Mouse (Mus musculus): ENCODE data around the gene Calcb. TPM values are rescaled to one million over a fixed set of nuclear protein-coding genes. Genes with fewer than 3 reads are reported as not detected.

Gene Calcb
- polyA plus RNA-seq, 1 experiment from 2014 or later = 0.18 TPM

DNA sequence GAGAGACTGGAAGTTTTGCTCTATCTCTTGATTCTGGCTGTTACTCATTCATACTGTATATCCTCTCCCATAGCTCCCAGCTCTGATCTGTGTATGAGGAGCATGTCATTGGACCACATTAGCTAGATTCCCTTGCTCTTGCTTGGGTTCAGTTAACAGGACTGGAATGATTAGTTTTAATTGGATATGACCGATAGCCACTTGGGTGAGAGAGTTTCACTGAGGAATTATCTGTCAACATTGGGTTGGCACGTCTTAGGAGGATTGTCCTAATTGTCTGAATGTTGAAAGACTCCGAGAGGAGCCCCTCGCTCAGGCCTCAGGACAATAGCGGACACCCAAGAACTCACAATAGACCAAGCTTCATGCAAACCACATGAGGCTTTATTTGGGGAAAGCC lies 17.8 kb downstream of the Calcb start:
- H3K4me3 ChIP-seq = no peak overlapping the region
- H3K9me3 ChIP-seq = no peaks in the 10 kb centered on the region
- H3K36me3 ChIP-seq (replicated peaks) = no peaks in the 10 kb centered on the region
- H3K27ac ChIP-seq = no peak overlapping the region
- H3K4me2 ChIP-seq = no peak overlapping the region
- H3K9ac ChIP-seq = no peak overlapping the region
- WGBS = 39% methylated on average over 5 of the region's 5 CpGs
- no peaks in the 10 kb centered on the region for H3K27me3 ChIP-seq (replicated peaks)
- H3K4me1 ChIP-seq = no peaks in the 10 kb centered on the region
- ATAC-seq (replicated peaks) = no peak

DNA sequence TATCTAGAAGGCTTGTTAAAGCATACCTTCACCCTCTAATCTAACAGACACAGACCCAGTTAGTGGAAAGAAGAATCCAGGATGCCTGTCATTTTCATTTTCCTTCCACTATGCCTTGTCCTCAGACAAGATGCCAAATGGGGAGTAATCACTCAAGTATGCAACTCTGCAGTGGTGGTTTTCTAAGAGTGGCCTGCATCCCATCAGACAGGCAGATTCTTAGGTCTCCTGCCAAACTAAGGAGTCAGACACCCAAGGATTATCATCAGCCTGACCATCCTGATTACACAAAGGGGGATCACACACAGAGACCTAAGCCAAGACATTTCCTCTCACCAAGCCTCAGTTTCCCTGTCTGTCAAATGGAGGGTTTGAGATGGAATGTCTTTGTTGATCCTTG lies 19.7 kb downstream of the Calcb start:
- no peak overlapping the region for H3K4me2 ChIP-seq
- H3K9me3 ChIP-seq = no peaks in the 10 kb centered on the region
- H3K4me1 ChIP-seq = no peaks in the 10 kb centered on the region
- no peak overlapping the region for H3K4me3 ChIP-seq
- no peaks in the 10 kb centered on the region for H3K36me3 ChIP-seq (replicated peaks)
- no peak overlapping the region for H3K9ac ChIP-seq
- no peaks in the 10 kb centered on the region for H3K27me3 ChIP-seq (replicated peaks)
- no peak overlapping the region for H3K27ac ChIP-seq
- no peak for ATAC-seq (replicated peaks)

DNA sequence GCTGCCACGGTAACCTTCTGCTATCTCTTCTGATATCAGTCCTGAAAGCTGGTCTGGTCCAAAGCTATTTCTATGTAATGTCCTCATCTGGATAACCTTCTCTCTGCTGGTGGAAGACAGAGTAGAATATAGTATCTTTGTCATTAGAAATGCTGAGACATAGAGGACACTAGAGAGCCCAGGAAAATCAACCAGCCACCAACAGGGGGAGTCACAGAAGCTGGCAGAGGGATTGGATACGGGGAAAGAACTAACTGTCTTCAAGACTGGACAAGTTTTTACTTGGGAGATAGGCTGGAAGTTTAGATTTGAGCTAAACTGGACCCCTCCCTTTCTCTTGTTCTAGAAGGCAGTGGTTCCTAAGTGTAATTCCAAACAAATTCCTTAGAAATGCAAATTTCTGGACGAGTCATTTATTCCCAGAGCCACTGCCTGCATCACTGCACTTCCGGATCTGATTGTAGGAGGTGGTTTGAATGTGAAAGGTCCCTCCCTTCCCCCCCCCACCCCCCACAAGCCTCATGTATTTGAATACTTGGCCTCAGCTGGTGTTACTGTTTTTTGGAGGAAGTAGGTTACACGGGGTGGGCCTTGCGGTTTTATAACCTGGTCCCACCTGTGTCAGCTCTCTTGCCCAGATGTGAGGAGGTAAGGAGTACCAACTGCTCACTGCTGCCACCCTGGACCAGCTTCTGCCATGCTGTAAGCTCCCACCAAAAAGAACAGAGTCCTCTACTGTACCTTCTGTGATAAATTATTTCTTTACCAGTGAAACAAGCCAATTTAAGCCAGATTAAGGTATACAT lies 22.1 kb downstream of the Calcb start:
- WGBS = 52% methylated on average over 6 of the region's 6 CpGs
- Histone ChIP-seq H3K27ac (no peak overlapping the region), H3K9me3 (no peaks in the 10 kb centered on the region), H3K9ac (no peak overlapping the region), H3K27me3 (replicated peaks) (no peaks in the 10 kb centered on the region), H3K4me2 (no peak overlapping the region), H3K4me1 (peaks cover 6% of the 10 kb centered on the region), H3K36me3 (replicated peaks) (no peaks in the 10 kb centered on the region), H3K4me3 (no peak overlapping the region)
- ATAC-seq (replicated peaks) = no peak

DNA sequence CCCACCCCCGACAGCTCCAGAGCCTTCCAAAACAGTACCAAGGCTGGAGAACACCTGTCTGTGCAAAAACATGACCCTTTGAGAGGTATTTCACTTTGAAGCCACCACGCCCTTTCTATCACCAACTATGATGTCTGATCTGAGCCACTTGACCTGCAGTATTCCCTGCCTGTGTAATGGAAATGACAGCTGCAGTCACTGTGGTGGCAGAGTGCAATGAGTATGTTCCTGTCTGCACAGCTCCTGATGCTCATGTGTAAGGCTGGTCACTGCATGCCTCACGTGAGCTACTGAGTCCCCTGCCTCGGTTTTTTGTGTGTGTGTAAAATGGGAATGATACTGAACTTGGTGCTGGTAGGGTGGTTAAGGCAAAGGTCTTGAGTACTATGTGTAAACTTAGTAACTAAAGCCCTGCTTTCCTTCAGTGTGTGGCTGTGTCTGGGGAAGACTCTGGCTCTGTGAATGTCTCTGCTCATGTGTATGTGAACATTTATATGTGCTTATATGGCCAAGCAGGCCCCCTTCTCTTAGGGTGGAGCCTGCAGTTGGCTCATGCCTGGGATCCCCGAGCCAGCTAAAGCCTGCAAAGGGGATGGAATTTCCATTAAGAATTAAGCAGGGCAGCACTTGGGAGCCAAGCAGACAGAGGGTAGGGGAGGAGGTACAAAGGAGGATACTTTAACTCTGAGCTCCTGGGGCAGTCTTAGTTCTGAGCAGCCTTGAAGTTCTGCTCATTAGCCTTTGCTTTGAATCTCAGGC lies 24.8 kb downstream of the Calcb start, which contains the start of gene Insc:
Gene Insc, plus strand, starts transcription at position 673 of the 759 bp plus-strand sequence.
- Histone ChIP-seq H3K27me3 (replicated peaks) (no peaks in the 10 kb centered on the region), H3K9ac (no peak within 1 kb of the TSS), H3K36me3 (replicated peaks) (no peaks in the 10 kb centered on the region), H3K4me3 (no peak within 1 kb of the TSS), H3K9me3 (no peaks in the 10 kb centered on the region), H3K27ac (no peak within 1 kb of the TSS), H3K4me1 (peaks cover 11% of the 10 kb centered on the region), H3K4me2 (no peak within 1 kb of the TSS)
- 73% methylated on average over 5 of the region's 5 CpGs for WGBS
- ATAC-seq (replicated peaks) = no peak

DNA sequence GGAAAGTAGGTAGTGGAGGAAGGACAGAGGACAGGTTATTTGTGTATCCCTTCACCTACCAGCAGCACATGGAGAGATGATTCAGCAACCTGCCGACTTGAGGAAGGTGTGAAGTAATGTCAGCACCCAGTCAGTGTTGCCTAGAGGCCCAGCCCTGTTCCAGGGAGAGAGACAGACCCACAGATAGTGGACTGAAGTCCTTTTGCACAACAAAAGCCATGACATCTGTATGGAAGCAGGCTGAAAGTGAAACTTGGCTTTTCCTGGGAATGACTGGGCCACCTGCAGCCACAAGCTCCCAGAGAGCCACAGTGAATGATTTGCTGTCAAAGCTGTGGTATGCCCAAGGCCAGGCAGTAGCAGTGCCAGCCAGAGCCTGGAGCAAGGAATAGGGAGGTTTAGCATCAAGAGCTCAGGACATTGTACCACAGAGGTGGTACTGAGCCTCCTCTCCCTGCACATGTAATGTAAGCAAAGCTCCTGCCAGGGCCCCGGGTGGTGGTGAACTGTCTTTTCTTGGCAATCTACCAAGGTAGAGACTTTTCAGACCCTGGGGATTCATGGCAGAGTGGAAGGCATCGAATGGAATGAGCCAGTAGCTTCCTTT lies 26.3 kb downstream of the Calcb start:
- no peak overlapping the region for H3K9ac ChIP-seq
- H3K4me3 ChIP-seq = no peak overlapping the region
- peaks cover 11% of the 10 kb centered on the region for H3K4me1 ChIP-seq
- no peaks in the 10 kb centered on the region for H3K9me3 ChIP-seq
- H3K4me2 ChIP-seq = no peak overlapping the region
- H3K36me3 ChIP-seq (replicated peaks) = no peaks in the 10 kb centered on the region
- ATAC-seq (replicated peaks) = no peak
- H3K27ac ChIP-seq = no peak overlapping the region
- H3K27me3 ChIP-seq (replicated peaks) = no peaks in the 10 kb centered on the region
- WGBS = 55% methylated on average over 3 of the region's 3 CpGs

DNA sequence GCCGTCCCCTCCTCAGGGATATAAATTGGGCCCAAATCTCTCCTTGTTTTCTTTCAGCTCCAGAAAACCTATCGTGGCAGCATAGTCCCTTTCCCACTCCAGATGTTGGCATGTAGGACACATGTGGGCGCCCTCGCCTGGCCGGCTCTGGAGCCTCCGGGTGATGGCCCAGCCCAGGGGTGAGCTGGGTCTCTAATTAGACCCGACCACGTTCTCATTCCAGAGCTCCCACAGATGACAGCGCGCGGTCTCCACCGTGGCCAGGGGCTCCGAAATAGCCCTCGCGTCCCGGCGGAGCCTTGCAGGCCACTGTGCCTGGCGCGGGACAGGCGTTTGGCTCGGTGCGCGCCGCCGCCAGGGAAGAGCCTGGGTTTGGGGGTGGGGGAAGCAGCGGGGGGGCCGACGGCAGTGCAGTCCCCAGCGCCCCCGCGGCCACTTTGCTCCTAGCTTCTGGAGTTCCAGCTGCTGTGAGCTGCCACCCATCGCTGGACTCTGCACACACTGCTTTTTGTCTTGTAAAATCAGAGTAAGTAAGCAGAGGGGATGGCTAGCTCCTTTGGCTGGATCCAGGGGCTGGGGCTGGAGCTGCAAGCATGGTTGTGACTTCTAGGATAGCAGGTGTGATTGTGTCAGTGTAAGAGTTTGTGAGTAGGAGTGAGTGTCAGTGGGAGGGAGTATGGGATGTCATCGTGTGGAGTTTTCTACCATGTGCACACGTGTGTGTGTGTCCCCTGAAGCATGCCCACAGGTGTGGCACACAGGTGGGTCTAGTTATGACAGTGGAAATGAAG lies 27.2 kb downstream of the Calcb start:
- Histone ChIP-seq H3K4me1 (peaks cover 11% of the 10 kb centered on the region), H3K4me3 (peak overlapping the region; percentile 42), H3K9me3 (no peaks in the 10 kb centered on the region), H3K9ac (peak overlapping the region; percentile 39), H3K4me2 (peak overlapping the region; percentile 87), H3K27me3 (replicated peaks) (no peaks in the 10 kb centered on the region), H3K36me3 (replicated peaks) (no peaks in the 10 kb centered on the region), H3K27ac (no peak overlapping the region)
- ATAC-seq (replicated peaks) = peak; percentile 84
- 6% methylated on average over 34 of the region's 34 CpGs for WGBS

DNA sequence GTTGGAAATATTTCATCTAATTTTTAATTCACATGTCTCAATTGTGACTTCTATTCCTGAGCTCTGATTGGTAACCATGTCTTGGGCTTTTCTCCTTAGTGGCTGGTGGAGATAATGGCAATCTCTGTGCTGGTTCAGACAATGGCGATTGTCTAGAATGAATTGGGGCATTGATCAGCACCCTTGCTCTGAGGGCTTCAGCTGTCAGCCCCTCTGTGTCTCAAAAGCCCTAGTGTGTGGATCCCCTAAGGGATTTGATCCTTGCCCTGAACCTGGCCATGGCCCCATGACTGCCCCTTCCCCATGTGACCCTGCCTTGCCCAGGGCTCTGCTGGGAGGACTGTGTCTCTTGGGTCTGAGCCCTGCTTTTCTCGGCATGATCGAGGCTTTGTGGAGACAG lies 29.2 kb downstream of the Calcb start:
- no peak for ATAC-seq (replicated peaks)
- no peak overlapping the region for H3K4me2 ChIP-seq
- H3K4me3 ChIP-seq = no peak overlapping the region
- no peaks in the 10 kb centered on the region for H3K36me3 ChIP-seq (replicated peaks)
- H3K4me1 ChIP-seq = peaks cover 11% of the 10 kb centered on the region
- no peak overlapping the region for H3K9ac ChIP-seq
- WGBS = 73% methylated on average over 3 of the region's 3 CpGs
- H3K27ac ChIP-seq = no peak overlapping the region
- no peaks in the 10 kb centered on the region for H3K27me3 ChIP-seq (replicated peaks)
- no peaks in the 10 kb centered on the region for H3K9me3 ChIP-seq

DNA sequence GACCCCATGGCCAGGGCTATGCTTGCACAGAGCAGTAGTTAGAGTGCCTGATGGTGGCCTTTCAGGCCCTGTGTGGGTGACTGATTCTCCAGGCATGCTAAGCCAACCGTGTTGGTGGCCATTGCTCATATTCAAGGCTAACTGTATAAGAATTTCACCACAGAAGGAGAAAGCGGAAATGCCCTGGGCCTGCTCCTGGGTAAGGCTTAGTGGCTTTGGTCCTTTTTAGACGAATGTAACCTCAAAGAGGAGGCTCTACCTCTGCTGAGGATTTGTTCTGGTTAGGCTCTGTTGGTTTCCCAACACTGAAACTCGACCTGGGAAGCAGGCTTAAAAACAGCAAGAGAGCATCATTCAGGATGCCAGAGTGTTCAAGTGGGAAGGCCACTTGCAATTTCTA lies 29.8 kb downstream of the Calcb start:
- Histone ChIP-seq H3K27ac (no peak overlapping the region), H3K9me3 (no peaks in the 10 kb centered on the region), H3K36me3 (replicated peaks) (no peaks in the 10 kb centered on the region), H3K27me3 (replicated peaks) (no peaks in the 10 kb centered on the region), H3K9ac (no peak overlapping the region), H3K4me1 (peaks cover 11% of the 10 kb centered on the region), H3K4me3 (no peak overlapping the region), H3K4me2 (no peak overlapping the region)
- ATAC-seq (replicated peaks) = no peak
- 56% methylated on average over 4 of the region's 4 CpGs for WGBS

DNA sequence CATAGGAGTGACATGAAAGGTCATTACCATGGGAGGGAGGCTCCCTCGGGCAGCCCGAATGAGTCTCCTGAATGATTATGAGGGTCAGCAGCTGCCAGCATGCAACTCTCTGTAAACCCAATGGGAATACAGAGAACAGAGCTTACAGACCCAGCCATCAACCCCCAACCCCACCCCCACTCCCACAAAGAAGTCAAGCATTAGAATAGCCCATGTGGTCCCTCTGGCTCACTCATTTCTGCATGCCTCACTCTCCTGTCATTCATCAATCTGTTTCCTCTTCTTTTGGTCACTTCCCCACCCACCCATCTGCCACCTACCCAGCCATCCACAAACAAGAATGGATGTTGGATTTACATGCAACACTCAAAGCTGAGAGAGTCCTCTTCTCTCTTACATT lies 35.0 kb downstream of the Calcb start:
- no peaks in the 10 kb centered on the region for H3K36me3 ChIP-seq (replicated peaks)
- no peak overlapping the region for H3K27ac ChIP-seq
- no peaks in the 10 kb centered on the region for H3K4me1 ChIP-seq
- H3K27me3 ChIP-seq (replicated peaks) = no peaks in the 10 kb centered on the region
- no peak overlapping the region for H3K9ac ChIP-seq
- H3K4me3 ChIP-seq = no peak overlapping the region
- no peak overlapping the region for H3K4me2 ChIP-seq
- WGBS = 48% methylated on average over 2 of the region's 2 CpGs
- H3K9me3 ChIP-seq = no peaks in the 10 kb centered on the region
- ATAC-seq (replicated peaks) = no peak

DNA sequence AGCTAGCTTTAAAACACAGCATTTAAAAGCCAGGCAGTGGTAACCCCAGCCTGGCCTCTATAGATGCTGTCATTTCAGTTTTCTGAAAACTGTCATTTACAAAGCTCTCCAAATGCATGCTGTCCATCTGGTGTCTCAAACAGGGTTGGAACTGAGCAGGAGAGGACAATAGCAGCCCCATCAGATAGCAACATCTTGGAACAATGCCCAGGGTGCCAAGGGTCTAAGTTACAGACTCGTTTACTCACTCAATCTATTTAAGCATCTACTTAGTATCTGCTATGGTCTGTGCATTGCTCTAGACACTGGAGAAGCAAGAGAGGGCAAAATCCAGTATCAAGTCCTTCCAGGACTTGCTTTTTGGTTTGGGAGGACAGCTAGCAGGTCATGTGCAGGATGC lies 35.8 kb downstream of the Calcb start:
- no peaks in the 10 kb centered on the region for H3K4me1 ChIP-seq
- ATAC-seq (replicated peaks) = no peak
- no peak overlapping the region for H3K27ac ChIP-seq
- no peak overlapping the region for H3K9ac ChIP-seq
- H3K27me3 ChIP-seq (replicated peaks) = no peaks in the 10 kb centered on the region
- H3K4me3 ChIP-seq = no peak overlapping the region
- no peaks in the 10 kb centered on the region for H3K36me3 ChIP-seq (replicated peaks)
- H3K9me3 ChIP-seq = no peaks in the 10 kb centered on the region
- WGBS = 26% methylated on average over 1 of the region's 1 CpGs
- no peak overlapping the region for H3K4me2 ChIP-seq

DNA sequence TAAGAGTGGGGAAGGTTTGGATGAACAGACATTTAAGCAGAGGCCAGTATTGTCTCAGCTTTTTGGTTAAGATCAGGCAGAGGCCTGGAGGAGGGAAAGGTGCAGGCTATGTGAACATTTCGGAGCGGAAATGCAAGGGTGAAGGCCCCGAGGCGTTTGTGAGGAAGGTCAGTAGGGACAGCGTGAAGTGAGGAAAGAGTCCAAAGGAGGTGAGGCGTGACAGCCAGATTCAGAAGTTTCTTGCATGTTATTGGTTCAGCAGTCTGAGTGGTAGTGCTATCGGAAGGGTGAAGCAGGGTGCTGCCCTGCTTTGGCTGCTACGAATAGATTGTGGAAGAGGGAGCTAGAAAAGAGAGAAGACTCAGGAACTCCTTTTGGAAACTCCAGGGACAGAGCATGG lies 36.2 kb downstream of the Calcb start:
- H3K4me2 ChIP-seq = no peak overlapping the region
- no peaks in the 10 kb centered on the region for H3K36me3 ChIP-seq (replicated peaks)
- no peak overlapping the region for H3K27ac ChIP-seq
- no peaks in the 10 kb centered on the region for H3K9me3 ChIP-seq
- no peaks in the 10 kb centered on the region for H3K4me1 ChIP-seq
- no peak overlapping the region for H3K9ac ChIP-seq
- H3K27me3 ChIP-seq (replicated peaks) = no peaks in the 10 kb centered on the region
- no peak for ATAC-seq (replicated peaks)
- no peak overlapping the region for H3K4me3 ChIP-seq
- WGBS = 84% methylated on average over 8 of the region's 8 CpGs

DNA sequence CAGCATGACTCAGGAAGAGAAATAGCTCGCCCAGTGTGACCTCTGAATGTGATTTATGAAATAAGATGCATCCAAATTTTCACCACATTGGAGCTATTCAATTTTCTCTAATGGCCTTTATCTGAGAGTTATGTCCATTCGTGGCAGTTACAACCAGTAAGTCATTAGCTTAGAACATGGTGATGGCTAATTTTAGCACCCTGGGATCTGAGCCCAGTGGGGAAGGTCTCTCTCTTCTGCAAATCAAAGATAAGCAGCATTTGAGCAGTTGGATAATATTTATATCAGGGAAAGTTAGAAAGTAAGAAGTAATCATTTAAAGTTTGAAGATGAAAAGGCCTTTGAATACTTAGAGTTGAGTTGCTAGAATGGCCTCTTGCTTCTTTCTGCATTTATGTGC lies 44.2 kb downstream of the Calcb start:
- Histone ChIP-seq H3K4me3 (no peak overlapping the region), H3K4me1 (no peaks in the 10 kb centered on the region), H3K9ac (no peak overlapping the region), H3K4me2 (no peak overlapping the region), H3K36me3 (replicated peaks) (no peaks in the 10 kb centered on the region), H3K27me3 (replicated peaks) (no peaks in the 10 kb centered on the region), H3K27ac (no peak overlapping the region), H3K9me3 (no peaks in the 10 kb centered on the region)
- WGBS = 82% methylated on average over 2 of the region's 2 CpGs
- ATAC-seq (replicated peaks) = no peak

All from midbrain, embryonic 15.5 days (tissue).